Mouse (Mus musculus): ENCODE data around the gene Skint9.
"Not testable (repeated sequence)": the region's sequence is repeated elsewhere in the genome, so short reads cannot be mapped to it uniquely, and the experiment has no call there.

The Skint9 gene

DNA sequence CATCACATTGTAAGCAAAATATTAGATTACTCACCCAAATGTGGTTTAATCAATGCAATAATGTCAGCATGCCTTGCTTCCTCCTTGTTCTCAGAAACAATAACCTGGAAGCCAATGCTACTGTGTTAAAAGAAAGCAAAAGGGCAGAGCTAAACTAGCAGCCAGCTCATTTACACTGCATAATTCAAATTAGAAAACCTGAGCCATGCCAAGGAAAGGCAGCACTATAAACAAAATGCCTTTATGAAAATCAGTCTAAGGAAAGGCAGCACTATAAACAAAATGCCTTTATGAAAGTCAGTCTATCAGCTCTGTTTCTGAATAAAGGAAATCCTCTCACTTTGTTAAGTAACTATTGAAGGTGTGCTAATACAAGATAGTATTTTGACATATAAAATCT lies at the start of gene Skint9:
Skint9 (minus strand) TSS at position 101 of the 400 bp plus-strand sequence.
- DNase-seq (ENCODE audit: extremely low spot score) = no peak

DNA sequence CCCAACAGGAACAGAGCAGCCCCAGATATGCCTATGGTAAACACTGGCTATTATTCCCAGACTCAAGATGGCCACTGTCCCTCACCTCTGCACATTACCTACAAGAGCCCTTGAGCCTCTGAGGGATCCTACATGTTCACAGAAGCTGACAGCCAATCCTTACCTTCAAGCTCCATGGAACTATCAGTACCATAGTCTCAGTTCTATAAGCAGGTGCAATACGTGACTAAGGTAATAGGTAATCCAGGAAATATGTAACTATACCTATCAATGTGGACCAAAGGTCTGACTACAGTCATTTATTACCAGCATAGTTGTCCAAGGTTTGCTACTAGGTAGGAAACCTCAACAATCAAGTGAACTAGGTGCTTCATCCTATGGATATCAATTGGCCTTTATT lies 1.1 kb downstream of the Skint9 start:
- no peak for DNase-seq (ENCODE audit: extremely low spot score)

- DNase-seq (ENCODE audit: extremely low spot score) = no peak
These were observed 1.6 kb downstream of the Skint9 start for GRCm38 (mm10) chr4:112432223-112432622.

DNA sequence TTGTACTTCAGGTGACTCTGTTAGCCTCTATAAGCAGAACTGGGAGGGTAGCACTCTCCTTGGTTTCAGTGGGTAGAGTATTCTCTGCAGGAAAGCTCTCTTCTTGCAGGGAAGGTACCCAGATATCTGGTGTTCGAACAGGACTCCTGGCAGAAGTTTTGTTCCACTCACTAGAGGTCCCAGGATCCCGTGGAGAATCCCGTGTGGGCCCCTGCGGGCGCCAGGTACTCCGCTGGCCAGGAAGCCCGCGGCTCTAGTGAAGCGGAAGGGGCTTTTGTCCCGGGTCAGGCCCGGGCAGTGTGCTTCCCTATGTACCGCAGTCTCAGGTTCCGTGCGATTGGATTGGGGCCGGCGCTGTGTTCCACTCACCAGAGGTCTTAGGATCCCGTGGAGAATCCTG lies 84.7 kb downstream of the Skint9 start:
- DNase-seq (ENCODE audit: extremely low spot score) = not testable (repeated sequence)
